Mouse (Mus musculus): ENCODE measurements around the gene Gm136.

Gm136 gene

DNA sequence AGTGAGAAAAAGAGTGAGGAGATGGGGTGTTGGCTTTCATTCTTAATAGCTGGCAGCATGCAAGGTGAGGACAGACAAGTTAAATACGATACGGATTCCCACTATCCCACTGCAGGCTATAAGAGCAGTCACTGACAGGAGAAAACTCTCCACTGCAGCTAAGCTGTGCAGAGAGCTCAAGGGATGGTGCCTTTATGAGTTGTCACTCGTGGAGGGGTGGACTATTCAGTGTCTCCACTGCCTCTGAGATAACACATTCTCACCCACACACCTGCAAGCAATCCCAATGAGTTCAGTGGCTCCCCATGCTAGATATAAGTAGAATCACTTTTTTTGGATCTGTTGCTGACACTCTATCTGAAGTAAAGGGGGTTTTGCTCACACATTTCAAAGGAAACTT is 47.9 kb downstream of the Gm136 start:
- no peak for DNase-seq

DNA sequence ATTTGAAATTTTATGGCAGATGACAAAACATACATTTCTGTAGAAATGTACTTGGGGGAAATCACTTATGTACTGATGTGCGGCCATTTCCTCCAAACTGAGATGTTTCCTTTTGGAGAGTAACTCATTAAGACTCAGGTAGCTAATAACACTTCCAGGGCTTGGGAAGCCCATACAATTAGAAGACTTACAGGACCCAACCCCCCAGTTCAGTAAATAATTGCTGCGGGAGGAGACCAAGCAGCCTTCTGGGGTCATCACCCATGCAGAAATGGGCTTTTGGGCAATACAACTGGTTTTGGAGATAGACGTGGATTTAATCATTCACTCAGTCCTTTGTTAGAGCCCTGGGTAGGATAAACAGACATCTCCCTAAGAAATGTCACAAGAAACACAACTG is 48.8 kb downstream of the Gm136 start:
- DNase-seq, result no peak

DNA sequence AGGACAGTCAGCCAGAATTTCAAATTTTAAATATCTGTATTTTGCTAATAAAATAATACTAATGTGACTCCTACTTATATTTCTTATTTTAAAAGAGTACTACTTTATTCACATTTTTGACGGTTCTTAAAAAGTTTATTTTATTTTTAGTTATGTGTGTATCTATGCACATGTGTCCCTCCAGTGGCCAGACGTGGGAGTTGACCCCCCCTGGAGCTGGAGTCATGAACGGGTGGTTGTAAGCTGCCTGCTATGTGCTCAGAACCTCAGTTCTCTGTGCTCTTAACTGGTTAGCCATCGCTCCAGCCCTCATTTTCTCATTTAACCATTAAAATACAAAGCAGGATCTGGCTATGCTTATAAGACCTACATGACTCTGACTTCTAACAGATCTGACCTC is 53.0 kb downstream of the Gm136 start:
- no peak for DNase-seq

DNA sequence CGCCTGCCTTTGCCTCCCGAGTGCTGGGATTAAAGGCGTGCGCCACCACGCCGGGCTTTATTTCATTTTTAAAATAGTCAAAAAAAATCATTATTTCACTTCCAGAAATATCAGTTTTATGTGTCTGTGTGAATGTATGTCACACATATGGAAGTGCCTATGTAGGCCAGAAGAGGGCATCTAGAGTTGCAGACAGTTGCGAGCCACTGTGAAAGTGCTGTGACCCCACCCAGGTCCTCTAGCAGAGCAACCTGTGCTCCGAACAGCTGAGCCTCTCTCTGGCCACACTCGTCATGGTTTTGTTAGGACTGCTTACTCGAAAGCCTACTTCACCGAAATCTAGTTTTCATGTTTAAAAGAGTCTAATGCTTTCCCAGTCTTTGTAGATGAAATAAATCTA is 53.8 kb downstream of the Gm136 start:
- DNase-seq, result no peak

DNA sequence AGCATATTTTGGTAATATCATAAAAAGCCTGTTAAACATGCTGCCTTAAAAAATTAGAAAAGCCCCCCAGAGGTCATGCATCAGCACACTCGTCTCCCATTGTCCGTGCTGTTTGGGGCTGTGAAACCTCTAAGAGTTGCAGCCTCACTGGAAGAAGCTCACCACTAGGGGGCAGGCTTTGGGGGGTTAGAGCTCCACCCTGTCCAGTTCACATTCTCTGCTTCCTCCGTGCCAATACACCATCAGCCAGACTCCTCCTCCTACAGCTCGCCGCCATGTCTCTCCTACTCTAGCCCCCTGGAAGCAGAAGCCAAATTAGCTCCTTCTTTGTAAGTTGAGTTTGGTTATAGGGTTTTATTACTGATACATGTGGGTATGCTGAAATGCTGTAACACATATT is 54.5 kb downstream of the Gm136 start:
- DNase-seq, result peak; percentile 15

Data from cerebellum, adult 9-11 months (tissue).